Mouse (Mus musculus): ENCODE results near the gene Sec63. TPM values are rescaled to one million over a fixed set of nuclear protein-coding genes. Genes with fewer than 3 reads are reported as not detected.

Gene Sec63
- polyA plus RNA-seq, 1 experiment from 2014 or later, result 17.3 TPM

DNA sequence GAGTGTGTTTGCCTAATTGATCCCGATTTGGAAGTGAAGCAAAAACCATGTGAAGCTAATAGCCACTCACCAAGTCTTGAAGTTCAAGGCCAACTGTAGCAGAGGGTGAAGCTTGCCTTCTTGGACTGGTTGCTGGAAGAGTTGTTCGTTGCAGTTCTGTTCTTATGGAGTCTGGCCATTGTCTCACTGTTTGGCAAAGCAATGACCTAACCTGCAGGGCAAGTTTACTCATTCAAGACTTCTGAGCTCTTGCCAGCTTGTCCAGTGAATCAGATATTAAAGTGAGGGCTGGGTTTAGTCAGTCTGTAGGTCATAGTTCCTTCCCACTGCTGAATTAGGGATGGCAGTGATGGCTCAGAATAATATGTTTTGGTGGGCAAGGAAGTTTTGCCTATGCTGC is 7.0 kb upstream of the Sec63 start:
- H3K27ac ChIP-seq (ENCODE audit: low read depth, low read length), result no peak overlapping the region
- H3K36me3 ChIP-seq (ENCODE audit: control insufficient read depth, insufficient read depth, low read length), result no peaks in the 10 kb centered on the region
- H3K27me3 ChIP-seq (ENCODE audit: control insufficient read depth, insufficient read depth, low read length), result no peaks in the 10 kb centered on the region; the same call in 1 of the 2 replicates
- ATAC-seq (replicated peaks; ENCODE audit: insufficient number of reproducible peaks, low FRiP score, low TSS enrichment), result no peak
- H3K4me1 ChIP-seq (ENCODE audit: control insufficient read depth, insufficient read depth, low read length), result no peaks in the 10 kb centered on the region
- H3K9ac ChIP-seq (ENCODE audit: low read depth, low read length), result no peak overlapping the region
- 66% methylated on average over 2 of the region's 2 CpGs for WGBS (ENCODE audit: insufficient replicate concordance)
- H3K9me3 ChIP-seq (replicated peaks; ENCODE audit: control insufficient read depth, low read length), result no peaks in the 10 kb centered on the region
- H3K4me3 ChIP-seq (ENCODE audit: low read depth, low read length), result no peak overlapping the region
- H3K4me2 ChIP-seq, result no peak overlapping the region

DNA sequence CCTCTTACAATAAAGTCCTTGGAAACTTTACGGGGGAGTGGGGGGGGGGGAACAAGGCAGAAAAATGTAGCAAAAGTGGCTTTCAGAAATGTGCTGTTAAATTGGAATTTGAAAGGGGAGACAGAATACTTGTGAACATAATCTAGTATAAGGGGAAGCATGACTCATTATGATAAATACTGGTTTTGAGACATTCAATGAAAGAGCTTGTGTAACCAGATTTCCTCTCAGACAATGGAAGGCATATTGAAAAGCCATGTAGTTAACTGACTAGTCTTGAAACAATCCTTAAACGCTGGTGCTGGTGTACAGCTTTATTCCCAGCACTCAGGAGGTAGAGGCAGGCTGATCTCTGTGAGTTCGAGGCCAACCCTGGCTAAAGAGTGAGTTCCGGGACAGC is 1.6 kb upstream of the Sec63 start:
- Histone ChIP-seq H3K36me3 (ENCODE audit: control insufficient read depth, insufficient read depth, low read length) (no peaks in the 10 kb centered on the region), H3K9me3 (replicated peaks; ENCODE audit: control insufficient read depth, low read length) (no peaks in the 10 kb centered on the region), H3K4me3 (ENCODE audit: low read depth, low read length) (no peak overlapping the region), H3K4me1 (ENCODE audit: control insufficient read depth, insufficient read depth, low read length) (peaks cover 6% of the 10 kb centered on the region), H3K9ac (ENCODE audit: low read depth, low read length) (no peak overlapping the region), H3K27me3 (ENCODE audit: control insufficient read depth, insufficient read depth, low read length) (no peaks in the 10 kb centered on the region), H3K27ac (ENCODE audit: low read depth, low read length) (no peak overlapping the region), H3K4me2 (no peak overlapping the region)
- no peak for ATAC-seq (replicated peaks; ENCODE audit: insufficient number of reproducible peaks, low FRiP score, low TSS enrichment)
- 83% methylated on average over 4 of the region's 4 CpGs for WGBS (ENCODE audit: insufficient replicate concordance)

DNA sequence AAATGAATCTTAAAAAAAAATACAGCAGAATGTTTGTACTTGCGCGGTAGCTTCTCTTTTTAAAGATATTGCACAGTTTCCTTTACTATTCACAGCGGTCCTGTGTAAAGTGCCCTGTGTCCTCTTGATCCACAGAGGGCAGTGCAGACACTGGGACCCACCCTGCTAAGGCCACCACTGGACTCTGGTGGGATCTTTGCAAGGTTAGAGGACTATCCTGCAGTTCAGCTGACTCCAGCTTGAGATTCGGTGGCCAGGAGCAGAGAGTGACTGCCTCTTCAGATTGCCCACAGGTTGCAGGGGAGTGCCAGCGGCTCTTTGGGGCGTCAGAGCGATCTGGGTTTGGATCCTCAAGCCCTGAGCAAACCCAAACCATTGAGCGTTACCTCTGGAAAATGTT is 967 bp upstream of the Sec63 start:
- H3K27ac ChIP-seq (ENCODE audit: low read depth, low read length), result no peak overlapping the region
- WGBS (ENCODE audit: insufficient replicate concordance), result 54% methylated on average over 8 of the region's 8 CpGs
- no peaks in the 10 kb centered on the region for H3K27me3 ChIP-seq (ENCODE audit: control insufficient read depth, insufficient read depth, low read length)
- H3K36me3 ChIP-seq (ENCODE audit: control insufficient read depth, insufficient read depth, low read length), result no peaks in the 10 kb centered on the region
- peaks cover 6% of the 10 kb centered on the region for H3K4me1 ChIP-seq (ENCODE audit: control insufficient read depth, insufficient read depth, low read length)
- H3K9me3 ChIP-seq (replicated peaks; ENCODE audit: control insufficient read depth, low read length), result no peaks in the 10 kb centered on the region
- no peak overlapping the region for H3K9ac ChIP-seq (ENCODE audit: low read depth, low read length)
- peak overlapping the region; percentile 73 for H3K4me2 ChIP-seq
- H3K4me3 ChIP-seq (ENCODE audit: low read depth, low read length), result no peak overlapping the region
- ATAC-seq (replicated peaks; ENCODE audit: insufficient number of reproducible peaks, low FRiP score, low TSS enrichment), result no peak

DNA sequence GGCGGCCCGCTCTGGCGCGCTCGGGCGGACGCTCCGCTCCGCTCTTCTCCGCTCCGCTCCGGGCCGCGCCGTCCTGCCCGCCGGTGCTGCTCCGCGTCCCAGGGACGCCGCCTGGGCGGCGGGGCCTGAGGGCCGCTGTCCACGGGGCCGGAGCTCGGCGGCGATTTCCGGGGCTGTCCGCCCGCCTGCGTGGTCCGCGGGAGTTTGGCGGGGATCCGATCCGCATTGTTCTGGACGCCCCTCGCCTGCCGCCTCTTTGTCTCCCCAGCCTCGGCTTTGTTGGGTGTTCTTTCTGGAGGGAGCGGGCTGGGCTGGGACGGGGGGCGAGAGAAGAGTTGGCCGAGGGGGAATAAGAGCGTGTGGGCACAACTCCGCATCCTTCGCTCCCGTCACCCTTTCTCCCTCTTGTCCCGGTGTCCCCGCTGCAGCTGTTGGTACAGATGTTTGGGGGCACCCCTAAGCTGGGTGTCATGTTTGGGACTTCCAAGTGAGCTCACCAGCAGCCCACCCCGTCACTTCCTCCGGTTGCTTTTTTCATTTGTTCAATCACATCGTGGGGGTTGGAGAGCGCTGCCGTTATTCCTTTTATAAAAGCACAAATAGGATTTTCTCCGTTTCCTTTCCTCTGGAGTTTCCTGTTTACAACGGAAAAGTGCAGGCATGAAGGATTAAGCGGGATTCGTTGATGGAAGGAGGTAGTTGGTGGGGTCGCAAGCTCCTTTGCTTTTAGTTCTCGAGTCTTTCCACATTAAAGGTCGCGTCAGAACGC is 789 bp downstream of the Sec63 start:
- peak overlapping the region; percentile 99 for H3K9ac ChIP-seq (ENCODE audit: low read depth, low read length)
- no peaks in the 10 kb centered on the region for H3K27me3 ChIP-seq (ENCODE audit: control insufficient read depth, insufficient read depth, low read length)
- H3K4me1 ChIP-seq (ENCODE audit: control insufficient read depth, insufficient read depth, low read length), result peaks cover 6% of the 10 kb centered on the region
- peak overlapping the region; percentile 99 for H3K4me3 ChIP-seq (ENCODE audit: low read depth, low read length)
- peak; percentile 80 for ATAC-seq (replicated peaks; ENCODE audit: insufficient number of reproducible peaks, low FRiP score, low TSS enrichment)
- peak overlapping the region; percentile 92 for H3K27ac ChIP-seq (ENCODE audit: low read depth, low read length)
- 2% methylated on average over 65 of the region's 66 CpGs for WGBS (ENCODE audit: insufficient replicate concordance)
- peak overlapping the region; percentile 73 for H3K4me2 ChIP-seq
- no peaks in the 10 kb centered on the region for H3K36me3 ChIP-seq (ENCODE audit: control insufficient read depth, insufficient read depth, low read length)
- no peaks in the 10 kb centered on the region for H3K9me3 ChIP-seq (replicated peaks; ENCODE audit: control insufficient read depth, low read length)

DNA sequence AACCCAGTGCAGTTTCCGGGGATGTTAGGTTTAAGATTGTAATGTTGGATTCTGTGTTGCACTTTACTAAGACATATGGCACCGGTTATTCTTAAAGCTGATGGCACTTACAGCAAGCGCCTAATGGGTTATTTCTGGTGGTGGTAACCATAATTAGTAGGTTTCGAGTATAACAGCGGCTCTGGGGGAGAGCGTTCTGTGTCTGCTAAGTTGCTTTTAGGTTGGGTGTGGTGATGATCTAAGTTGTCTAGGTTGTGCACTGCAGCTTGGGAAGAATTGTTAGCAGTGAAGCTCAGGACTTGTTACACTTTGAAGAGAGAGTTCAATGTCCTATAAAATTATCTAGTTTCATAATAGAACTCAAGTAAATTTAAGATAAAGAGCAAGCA is 1.4 kb downstream of the Sec63 start:
- no peak for ATAC-seq (replicated peaks; ENCODE audit: insufficient number of reproducible peaks, low FRiP score, low TSS enrichment)
- H3K4me1 ChIP-seq (ENCODE audit: control insufficient read depth, insufficient read depth, low read length), result peaks cover 6% of the 10 kb centered on the region
- no peaks in the 10 kb centered on the region for H3K9me3 ChIP-seq (replicated peaks; ENCODE audit: control insufficient read depth, low read length)
- 2% methylated on average over 6 of the region's 6 CpGs for WGBS (ENCODE audit: insufficient replicate concordance)
- peak overlapping the region; percentile 73 for H3K4me2 ChIP-seq
- H3K27me3 ChIP-seq (ENCODE audit: control insufficient read depth, insufficient read depth, low read length), result no peaks in the 10 kb centered on the region
- H3K27ac ChIP-seq (ENCODE audit: low read depth, low read length), result peak overlapping the region; percentile 92
- peak overlapping the region; percentile 99 for H3K4me3 ChIP-seq (ENCODE audit: low read depth, low read length)
- H3K36me3 ChIP-seq (ENCODE audit: control insufficient read depth, insufficient read depth, low read length), result no peaks in the 10 kb centered on the region
- peak overlapping the region; percentile 99 for H3K9ac ChIP-seq (ENCODE audit: low read depth, low read length)

DNA sequence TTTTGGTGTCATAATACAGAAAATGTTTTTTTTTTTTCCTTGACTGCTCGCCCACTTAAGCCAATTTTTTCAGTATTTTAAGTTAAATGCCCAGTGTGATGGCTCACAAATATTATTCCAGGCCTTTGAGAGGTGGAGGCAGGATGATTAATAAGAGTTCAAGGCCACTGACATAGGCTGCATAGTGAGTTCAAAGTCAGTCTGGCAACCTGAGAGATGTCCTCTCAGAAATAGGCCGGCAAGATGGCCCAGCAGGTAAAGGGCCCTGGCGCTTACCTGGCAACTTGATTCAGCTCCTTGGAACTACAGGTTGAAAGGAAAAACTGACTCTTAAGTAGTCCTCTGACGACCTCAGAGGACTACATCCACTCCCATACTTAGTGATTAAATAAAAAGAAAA is 1.9 kb downstream of the Sec63 start:
- Histone ChIP-seq H3K36me3 (ENCODE audit: control insufficient read depth, insufficient read depth, low read length) (no peaks in the 10 kb centered on the region), H3K4me2 (peak overlapping the region; percentile 73), H3K27ac (ENCODE audit: low read depth, low read length) (no peak overlapping the region), H3K9ac (ENCODE audit: low read depth, low read length) (no peak overlapping the region), H3K27me3 (ENCODE audit: control insufficient read depth, insufficient read depth, low read length) (no peaks in the 10 kb centered on the region), H3K9me3 (replicated peaks; ENCODE audit: control insufficient read depth, low read length) (no peaks in the 10 kb centered on the region), H3K4me1 (ENCODE audit: control insufficient read depth, insufficient read depth, low read length) (peaks cover 6% of the 10 kb centered on the region), H3K4me3 (ENCODE audit: low read depth, low read length) (peak overlapping the region; percentile 99)
- 54% methylated on average over 4 of the region's 4 CpGs for WGBS (ENCODE audit: insufficient replicate concordance)
- no peak for ATAC-seq (replicated peaks; ENCODE audit: insufficient number of reproducible peaks, low FRiP score, low TSS enrichment)

DNA sequence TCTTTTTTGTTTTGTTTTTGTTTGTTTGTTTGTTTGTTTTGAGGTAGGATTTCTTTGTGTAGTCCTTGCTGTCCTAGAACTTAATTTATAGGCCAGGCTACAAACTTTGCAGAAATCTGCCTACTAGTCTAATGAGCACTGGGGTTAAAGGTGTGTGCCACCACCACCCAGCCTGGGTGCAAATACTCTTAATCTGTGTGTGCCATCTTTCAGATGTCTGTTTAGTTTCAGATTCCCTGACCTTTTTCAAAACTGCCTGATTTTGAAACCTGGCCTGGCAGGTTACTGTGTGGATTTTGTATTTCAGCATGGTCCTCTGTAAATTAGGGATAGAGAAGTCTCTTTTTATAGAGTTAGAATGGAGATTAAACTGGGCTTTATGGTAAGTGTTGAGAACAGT is 4.0 kb downstream of the Sec63 start:
- Histone ChIP-seq H3K36me3 (ENCODE audit: control insufficient read depth, insufficient read depth, low read length) (no peaks in the 10 kb centered on the region), H3K9me3 (replicated peaks; ENCODE audit: control insufficient read depth, low read length) (no peaks in the 10 kb centered on the region), H3K27ac (ENCODE audit: low read depth, low read length) (no peak overlapping the region), H3K4me2 (no peak overlapping the region), H3K27me3 (ENCODE audit: control insufficient read depth, insufficient read depth, low read length) (no peaks in the 10 kb centered on the region), H3K4me3 (ENCODE audit: low read depth, low read length) (no peak overlapping the region), H3K9ac (ENCODE audit: low read depth, low read length) (no peak overlapping the region), H3K4me1 (ENCODE audit: control insufficient read depth, insufficient read depth, low read length) (peaks cover 6% of the 10 kb centered on the region)
- no peak for ATAC-seq (replicated peaks; ENCODE audit: insufficient number of reproducible peaks, low FRiP score, low TSS enrichment)

DNA sequence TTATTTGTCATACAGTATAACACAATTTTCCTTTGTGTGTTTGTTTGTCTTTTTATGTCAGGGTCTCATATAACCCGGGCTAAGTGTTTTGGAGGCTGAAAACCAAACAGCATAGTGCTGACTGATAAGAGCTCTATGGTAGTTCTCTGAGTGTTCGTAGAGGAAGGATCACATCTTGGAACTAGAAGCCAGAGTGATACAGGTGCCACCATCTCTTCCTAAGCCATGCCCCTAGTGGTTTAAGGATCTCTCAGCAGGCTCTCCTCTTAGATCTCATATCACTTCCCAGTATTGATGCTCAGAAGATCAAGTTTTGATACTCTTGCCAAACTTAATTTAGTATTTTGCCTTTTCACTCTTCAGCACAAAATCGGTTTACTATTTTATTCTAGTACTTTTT is 14.2 kb downstream of the Sec63 start:
- WGBS (ENCODE audit: insufficient replicate concordance), result 72% methylated on average over 3 of the region's 3 CpGs
- no peak for ATAC-seq (replicated peaks; ENCODE audit: insufficient number of reproducible peaks, low FRiP score, low TSS enrichment)

DNA sequence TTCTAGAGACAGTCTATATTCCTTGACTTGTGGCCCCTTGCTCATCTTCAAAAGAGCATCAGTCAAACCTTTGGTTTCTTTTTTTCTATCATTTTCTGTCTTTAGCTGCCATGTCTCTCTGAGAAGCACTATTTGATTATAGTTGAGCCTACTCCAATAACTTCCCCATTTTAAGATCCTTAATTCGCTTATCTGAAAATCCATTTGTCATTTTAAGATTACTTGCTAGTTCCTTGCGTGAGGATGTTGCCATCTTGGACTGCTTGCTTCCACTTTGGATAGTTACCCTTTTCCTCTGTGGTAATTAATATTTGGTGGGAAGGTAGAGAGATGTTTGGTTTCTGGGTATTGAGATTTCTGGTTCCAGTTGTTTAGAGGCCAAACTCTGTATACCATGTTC is 19.5 kb downstream of the Sec63 start:
- no peak for ATAC-seq (replicated peaks; ENCODE audit: insufficient number of reproducible peaks, low FRiP score, low TSS enrichment)
- 83% methylated on average over 2 of the region's 2 CpGs for WGBS (ENCODE audit: insufficient replicate concordance)
- no peak overlapping the region for H3K9ac ChIP-seq (ENCODE audit: low read depth, low read length)
- no peaks in the 10 kb centered on the region for H3K9me3 ChIP-seq (replicated peaks; ENCODE audit: control insufficient read depth, low read length)
- H3K27ac ChIP-seq (ENCODE audit: low read depth, low read length), result no peak overlapping the region
- no peak overlapping the region for H3K4me2 ChIP-seq
- H3K4me3 ChIP-seq (ENCODE audit: low read depth, low read length), result no peak overlapping the region
- H3K36me3 ChIP-seq (ENCODE audit: control insufficient read depth, insufficient read depth, low read length), result no peaks in the 10 kb centered on the region
- no peaks in the 10 kb centered on the region; the same call in 1 of the 2 replicates for H3K4me1 ChIP-seq (ENCODE audit: control insufficient read depth, insufficient read depth, low read length)
- no peaks in the 10 kb centered on the region for H3K27me3 ChIP-seq (ENCODE audit: control insufficient read depth, insufficient read depth, low read length)

More for the DNA sequence above, 14.2 kb downstream of the Sec63 start:
- no peak overlapping the region for H3K4me2 ChIP-seq
- no peak overlapping the region for H3K4me3 ChIP-seq (ENCODE audit: low read depth, low read length)
- no peaks in the 10 kb centered on the region; the same call in 1 of the 2 replicates for H3K4me1 ChIP-seq (ENCODE audit: control insufficient read depth, insufficient read depth, low read length)
- no peaks in the 10 kb centered on the region for H3K27me3 ChIP-seq (ENCODE audit: control insufficient read depth, insufficient read depth, low read length)
- no peaks in the 10 kb centered on the region for H3K9me3 ChIP-seq (replicated peaks; ENCODE audit: control insufficient read depth, low read length)
- no peak overlapping the region for H3K9ac ChIP-seq (ENCODE audit: low read depth, low read length)
- no peak overlapping the region for H3K27ac ChIP-seq (ENCODE audit: low read depth, low read length)
- H3K36me3 ChIP-seq (ENCODE audit: control insufficient read depth, insufficient read depth, low read length), result no peaks in the 10 kb centered on the region

Data from heart, embryonic 11.5 days (tissue).